Mouse (Mus musculus) megakaryocyte, embryonic 14.5 days (primary cell): Measurements from ENCODE around the gene 4930519P11Rik.

Source experiments
- FLI1 ChIP-seq: IDR thresholded peaks from 2 replicates; pipeline ENCODE4 v1.6.1; 2012; ENCODE audit warnings: low read length, inconsistent platforms, mixed read lengths
- GATA1 ChIP-seq: IDR thresholded peaks from 3 replicates; pipeline ENCODE4 v1.6.1; 2012; ENCODE audit warnings: mixed read lengths, low read length, inconsistent platforms, borderline replicate concordance

- TF ChIP-seq FLI1, result no peak
- TF ChIP-seq GATA1, result no peak
Observed at GRCm38 (mm10) chr2:154593025-154593424, 20.2 kb downstream of the 4930519P11Rik start.
